Mouse (Mus musculus) forebrain, embryonic 16.5 days (tissue): ENCODE measurements at regions not wholly inside any gene's neighbourhood (a gene's known extent, or its start where the extent isn't known, plus 50 kb on each side); places are given as distances from the start of the nearest gene placed in this dataset.

ENCODE experiments used
- ATAC-seq: fragments of 200-750 bp; cut with Nextera tagmentation; 2 replicates; pipeline ENCODE4 v1.8.0; 2017; ENCODE audit warnings: mild to moderate bottlenecking, moderate library complexity
- H3K27ac ChIP-seq: fragments of 300-500 bp; sonication (generic); 2 replicates; pipeline ENCODE4 v1.5.1; 2014; ENCODE audit warnings: low read length, control low read depth
- H3K27me3 ChIP-seq: fragments of 300-500 bp; sonication (generic); replicated peaks from 2 replicates; pipeline ENCODE4 v1.6.1; 2014; ENCODE audit warnings: low read length; ENCODE audit not compliant: control insufficient read depth, insufficient read depth
- H3K36me3 ChIP-seq: fragments of 300-500 bp; sonication (generic); 2 replicates; pipeline ENCODE4 v1.6.1; 2014; ENCODE audit not compliant: control insufficient read depth, insufficient read depth
- H3K4me1 ChIP-seq: fragments of 300-500 bp; sonication (generic); replicated peaks from 2 replicates; pipeline ENCODE4 v1.6.1; 2014; ENCODE audit warnings: low read length; ENCODE audit not compliant: control insufficient read depth, insufficient read depth
- H3K4me2 ChIP-seq: fragments of 300-500 bp; sonication (generic); 2 replicates; pipeline ENCODE4 v1.6.1; 2014; ENCODE audit warnings: mild to moderate bottlenecking, low read length, control low read depth
- H3K4me3 ChIP-seq: fragments of 300-500 bp; sonication (generic); replicated peaks from 2 replicates; pipeline ENCODE4 v1.5.1; 2014; ENCODE audit warnings: mild to moderate bottlenecking, low read length, control low read depth
- H3K9ac ChIP-seq: fragments of 300-500 bp; sonication (generic); replicated peaks from 2 replicates; pipeline ENCODE4 v1.6.1; 2014; ENCODE audit warnings: low read depth, low read length, control low read depth
- H3K9me3 ChIP-seq: fragments of 300-500 bp; sonication (generic); 2 replicates; pipeline ENCODE4 v1.6.1; 2016; ENCODE audit warnings: low read length; ENCODE audit not compliant: control insufficient read depth
- WGBS: fragments of 180-500 bp; shearing (Covaris S2); extraction: QIAGEN DNeasy Blood & Tissue Kit; methylation state at CpG from one replicate; pipeline ENCODE4 v1.1.7; 2014; 5-methylcytosine and 5-hydroxymethylcytosine counted together

DNA sequence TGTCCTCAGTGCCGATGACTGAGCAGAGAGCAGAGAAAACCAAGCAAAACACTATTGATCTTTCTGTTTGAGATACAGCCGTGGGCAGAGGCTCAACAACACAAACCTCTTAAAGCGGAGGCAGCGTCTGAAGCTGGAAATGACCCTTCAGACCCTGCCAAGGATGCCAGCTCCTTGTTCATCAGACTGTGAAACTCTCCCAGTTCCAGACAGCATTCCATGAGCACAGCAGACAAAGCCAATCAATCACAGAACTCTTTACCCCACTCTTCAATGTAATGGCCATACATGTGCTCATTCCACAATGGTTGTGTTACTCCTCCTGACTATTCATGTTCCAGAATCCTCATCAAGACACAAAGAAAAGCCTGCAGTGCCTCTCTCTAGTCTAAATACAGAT lies 73.5 kb downstream of the Tmem114 start:
- Histone ChIP-seq H3K27me3 (no peaks in the 10 kb centered on the region), H3K4me1 (no peaks in the 10 kb centered on the region), H3K36me3 (no peaks in the 10 kb centered on the region), H3K27ac (no peak overlapping the region), H3K9ac (no peak overlapping the region), H3K4me2 (no peak overlapping the region), H3K9me3 (no peaks in the 10 kb centered on the region), H3K4me3 (no peak overlapping the region)
- 56% methylated on average over 4 of the region's 4 CpGs for WGBS
- ATAC-seq = no peak

DNA sequence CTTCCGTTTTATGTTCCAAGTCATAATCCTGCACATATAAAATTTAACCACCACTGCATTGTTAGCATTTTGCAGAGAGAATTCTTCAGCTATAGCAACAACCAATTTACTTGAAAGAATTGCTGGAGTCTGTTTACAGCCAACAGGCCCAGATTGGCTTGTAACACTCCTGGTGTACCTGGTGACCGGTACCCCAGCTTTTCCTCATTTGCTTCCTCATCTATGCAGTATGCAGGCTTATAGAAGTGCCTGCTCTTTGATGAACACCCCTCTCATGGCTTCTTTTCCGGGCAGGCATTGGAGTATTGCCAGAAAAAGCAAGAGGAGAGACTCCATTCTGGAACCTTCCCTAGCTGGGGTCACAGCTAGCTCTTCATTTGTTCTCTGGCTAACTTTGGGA lies 75.8 kb downstream of the Tmem114 start:
- no peaks in the 10 kb centered on the region for H3K4me1 ChIP-seq
- H3K9ac ChIP-seq = no peak overlapping the region
- no peak overlapping the region for H3K4me2 ChIP-seq
- H3K4me3 ChIP-seq = no peak overlapping the region
- H3K9me3 ChIP-seq = no peaks in the 10 kb centered on the region
- no peak overlapping the region for H3K27ac ChIP-seq
- WGBS = 67% methylated on average over 3 of the region's 3 CpGs
- H3K36me3 ChIP-seq = no peaks in the 10 kb centered on the region
- no peak for ATAC-seq
- H3K27me3 ChIP-seq = no peaks in the 10 kb centered on the region

DNA sequence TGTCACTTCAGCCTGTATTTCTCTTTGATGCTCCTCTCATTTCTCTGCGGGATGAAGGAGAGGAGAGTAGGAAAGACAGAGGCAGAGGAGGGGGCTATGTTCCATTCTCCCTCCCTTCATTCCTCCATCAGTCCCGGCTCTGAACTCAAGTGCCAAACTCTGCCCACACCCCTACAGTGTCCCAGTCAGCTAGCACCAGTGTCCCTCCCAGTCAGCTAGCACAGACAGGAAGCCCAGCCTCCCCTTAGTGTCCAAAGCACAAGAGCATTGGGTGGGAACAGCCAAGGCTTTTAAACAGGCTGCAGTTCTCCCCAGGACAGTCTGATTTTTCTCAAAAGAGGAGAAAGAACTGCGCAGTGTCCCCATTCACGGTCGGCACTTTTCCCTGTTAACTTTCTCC lies 76.3 kb downstream of the Tmem114 start:
- no peak overlapping the region for H3K4me3 ChIP-seq
- no peaks in the 10 kb centered on the region for H3K36me3 ChIP-seq
- no peaks in the 10 kb centered on the region for H3K9me3 ChIP-seq
- no peak for ATAC-seq
- no peak overlapping the region for H3K9ac ChIP-seq
- H3K27ac ChIP-seq = no peak overlapping the region
- H3K27me3 ChIP-seq = no peaks in the 10 kb centered on the region
- no peaks in the 10 kb centered on the region for H3K4me1 ChIP-seq
- 66% methylated on average over 5 of the region's 5 CpGs for WGBS
- H3K4me2 ChIP-seq = no peak overlapping the region

DNA sequence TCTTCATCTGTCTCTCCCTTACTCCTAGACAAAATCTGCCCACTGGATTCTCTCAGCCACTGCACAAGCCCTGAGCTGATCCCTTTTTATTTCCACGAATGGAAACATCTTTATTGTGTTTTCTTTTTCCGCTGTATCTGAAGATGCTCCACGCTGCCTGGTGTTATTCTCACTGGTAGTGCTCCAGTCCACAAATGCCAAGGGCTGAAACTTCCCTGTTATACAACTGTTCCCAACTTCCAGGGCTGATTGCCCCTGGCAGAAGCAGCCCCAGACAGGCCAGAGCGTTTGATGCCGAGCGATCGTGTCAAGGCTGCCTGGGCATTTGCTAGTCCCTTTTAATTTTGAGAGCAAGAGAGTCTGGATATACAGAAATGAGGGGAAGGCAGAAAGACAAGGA lies 79.7 kb downstream of the Tmem114 start:
- no peaks in the 10 kb centered on the region for H3K9me3 ChIP-seq
- no peak for ATAC-seq
- H3K4me1 ChIP-seq = no peaks in the 10 kb centered on the region

DNA sequence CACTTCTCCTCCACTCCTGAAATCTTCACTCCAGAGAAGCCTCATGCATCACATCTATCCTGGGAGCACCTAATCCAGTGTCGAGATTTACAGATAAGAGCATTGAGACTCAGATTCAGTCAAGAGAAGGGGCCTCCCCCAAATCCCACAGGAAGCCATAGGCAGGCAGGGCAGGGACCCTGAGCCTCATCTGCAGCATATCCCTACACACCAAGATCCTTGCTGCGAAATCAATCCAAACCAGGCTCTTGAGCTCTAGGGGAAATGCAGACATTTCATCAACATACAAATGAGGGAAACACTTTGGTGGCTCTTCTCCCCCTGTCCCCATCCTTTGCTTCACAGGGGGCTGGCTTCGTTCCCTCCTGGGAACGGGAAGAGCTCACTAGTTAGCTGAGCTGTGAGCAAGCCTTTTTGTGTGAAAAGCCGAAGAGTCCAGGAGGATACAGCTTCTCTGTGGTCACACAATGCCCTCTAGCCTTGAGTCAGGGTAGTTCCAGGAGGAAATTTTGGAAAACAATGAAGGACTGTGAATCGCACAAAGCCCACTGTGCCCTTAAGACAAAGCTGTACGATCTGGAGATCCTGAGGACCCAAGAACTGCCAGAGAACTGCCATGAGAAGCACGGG lies 91.7 kb downstream of the Tmem114 start:
- H3K9ac ChIP-seq = 0 out of 2 replicates have a peak overlapping the region, but pooled peaks have one; percentile 3
- H3K27ac ChIP-seq = no peak overlapping the region
- no peak overlapping the region for H3K4me3 ChIP-seq
- peak; percentile 58; the same call in 1 of the 2 replicates for ATAC-seq
- H3K9me3 ChIP-seq = no peaks in the 10 kb centered on the region
- peaks cover 5% of the 10 kb centered on the region; the same call in 1 of the 2 replicates for H3K4me1 ChIP-seq
- H3K4me2 ChIP-seq = no peak overlapping the region
- H3K36me3 ChIP-seq = no peaks in the 10 kb centered on the region
- WGBS = 12% methylated on average over 8 of the region's 8 CpGs
- H3K27me3 ChIP-seq = no peaks in the 10 kb centered on the region

More for the DNA sequence above, 79.7 kb downstream of the Tmem114 start:
- Histone ChIP-seq H3K9ac (no peak overlapping the region), H3K27me3 (no peaks in the 10 kb centered on the region), H3K4me2 (no peak overlapping the region), H3K4me3 (no peak overlapping the region), H3K36me3 (no peaks in the 10 kb centered on the region), H3K27ac (no peak overlapping the region)
- 88% methylated on average over 7 of the region's 7 CpGs for WGBS

DNA sequence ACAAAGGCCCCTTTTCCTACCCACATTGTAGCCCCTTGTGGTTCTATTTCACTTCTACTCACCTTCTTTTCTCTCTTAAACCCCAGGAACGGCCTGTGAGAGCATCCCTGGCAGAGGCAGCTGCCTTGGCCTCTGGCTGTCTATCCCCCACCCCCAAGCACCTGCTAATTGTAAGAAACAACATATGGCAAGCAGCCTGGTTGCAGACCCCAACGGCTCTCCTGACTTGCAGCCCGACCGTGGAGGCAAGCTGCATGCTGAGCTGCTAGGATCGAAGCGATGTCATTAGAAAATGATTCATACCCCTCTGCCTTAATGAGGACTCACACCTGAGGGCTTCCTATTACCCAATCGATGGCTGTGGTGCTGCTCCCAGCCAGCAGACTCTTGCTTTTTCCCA lies 112.9 kb downstream of the Tmem114 start:
- ATAC-seq = no peak
- Histone ChIP-seq H3K27ac (no peak overlapping the region), H3K4me3 (no peak overlapping the region), H3K9ac (no peak overlapping the region), H3K4me2 (no peak overlapping the region), H3K4me1 (no peaks in the 10 kb centered on the region), H3K27me3 (no peaks in the 10 kb centered on the region), H3K36me3 (no peaks in the 10 kb centered on the region), H3K9me3 (no peaks in the 10 kb centered on the region)
- WGBS = 52% methylated on average over 7 of the region's 7 CpGs

DNA sequence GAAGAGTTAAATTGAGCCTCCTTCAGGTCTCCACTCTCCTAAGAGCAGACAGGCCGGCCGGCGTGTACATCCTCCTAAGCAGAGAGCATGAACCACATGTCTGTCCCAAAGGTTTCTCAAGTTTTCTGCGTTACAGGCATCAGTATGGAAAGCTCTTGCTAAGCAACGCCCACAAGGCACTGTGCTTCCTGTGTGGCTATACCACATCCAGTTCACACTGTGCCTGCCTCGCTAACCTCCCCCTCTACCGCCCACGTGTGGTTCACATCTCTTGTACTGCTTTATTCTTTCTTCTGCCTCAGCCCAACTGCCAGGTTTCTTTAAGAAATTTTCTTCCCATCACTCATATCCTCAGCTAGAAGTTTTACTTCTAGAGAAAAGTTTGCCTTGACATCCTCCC lies 118.5 kb downstream of the Tmem114 start:
- no peaks in the 10 kb centered on the region for H3K9me3 ChIP-seq
- H3K36me3 ChIP-seq = no peaks in the 10 kb centered on the region
- 81% methylated on average over 8 of the region's 8 CpGs for WGBS
- no peak overlapping the region for H3K9ac ChIP-seq
- H3K4me1 ChIP-seq = no peaks in the 10 kb centered on the region
- H3K4me2 ChIP-seq = no peak overlapping the region
- no peak overlapping the region for H3K27ac ChIP-seq
- no peaks in the 10 kb centered on the region for H3K27me3 ChIP-seq
- no peak overlapping the region for H3K4me3 ChIP-seq
- ATAC-seq = no peak
